Mouse (Mus musculus): ENCODE results near the gene Hlcs. TPM values are rescaled to one million over a fixed set of nuclear protein-coding genes. Genes with fewer than 3 reads are reported as not detected.

Gene Hlcs
- polyA plus RNA-seq, 1 experiment from 2014 or later = 2.1 TPM

DNA sequence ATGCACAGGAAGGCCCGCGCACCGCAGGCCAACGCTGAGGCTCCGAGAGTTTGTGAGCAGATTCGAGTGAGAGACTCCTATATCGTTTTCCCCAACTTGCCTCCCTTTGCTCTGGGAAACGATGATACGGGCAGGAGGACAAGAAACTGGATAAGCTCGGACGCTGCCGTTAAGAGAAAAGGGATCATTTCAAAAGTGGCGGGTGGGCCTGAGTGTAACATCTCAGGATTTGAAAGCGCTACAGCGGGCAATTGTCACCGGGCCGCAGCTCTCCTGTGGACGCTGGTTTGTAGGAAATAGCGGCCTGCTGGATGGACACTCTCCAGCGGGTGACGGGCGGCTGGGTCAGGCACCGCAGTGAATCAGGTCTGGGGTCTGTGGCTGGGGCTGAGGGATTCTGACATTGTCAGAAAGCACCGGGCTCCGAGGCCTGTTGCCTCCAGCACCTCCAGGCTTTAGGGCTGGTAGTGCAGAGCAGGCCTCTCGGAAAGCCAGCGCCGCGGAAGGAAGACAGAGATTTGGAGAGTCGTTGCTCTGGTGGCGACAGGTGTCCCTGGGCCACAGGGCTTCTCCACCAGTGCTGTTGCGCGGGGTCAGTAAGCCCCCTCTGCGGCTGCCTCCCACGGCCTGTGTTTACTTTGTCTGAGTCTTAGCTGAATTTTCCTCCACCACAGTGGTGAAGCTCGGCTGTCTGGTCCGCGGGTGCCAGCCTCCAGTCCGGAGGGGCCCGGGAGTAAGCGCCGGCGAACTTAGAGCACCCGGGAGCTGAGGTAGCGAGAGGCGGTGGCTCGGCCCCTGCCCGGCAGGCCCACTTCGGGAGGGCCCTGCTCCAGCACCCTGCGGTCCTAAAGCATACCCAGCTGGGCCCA lies 226.4 kb downstream of the Hlcs start:
- H3K9ac ChIP-seq = no peak overlapping the region
- H3K4me1 ChIP-seq (replicated peaks) = peaks cover 10% of the 10 kb centered on the region
- H3K9me3 ChIP-seq (replicated peaks) = no peaks in the 10 kb centered on the region
- H3K27ac ChIP-seq (replicated peaks) = no peak overlapping the region
- WGBS (ENCODE audit: insufficient replicate concordance) = 3% methylated on average over 50 of the region's 50 CpGs
- H3K4me3 ChIP-seq (replicated peaks) = no peak overlapping the region
- peaks cover 100% of the 10 kb centered on the region for H3K27me3 ChIP-seq
- ATAC-seq (ENCODE audit: insufficient read depth) = no peak
- no peak overlapping the region for H3K4me2 ChIP-seq
- H3K36me3 ChIP-seq (replicated peaks) = no peaks in the 10 kb centered on the region

- Histone ChIP-seq H3K9me3 (replicated peaks) (no peaks in the 10 kb centered on the region), H3K4me3 (replicated peaks) (peak overlapping the region; percentile 26), H3K27me3 (peaks cover 100% of the 10 kb centered on the region), H3K27ac (replicated peaks) (no peak overlapping the region), H3K4me1 (replicated peaks) (peaks cover 10% of the 10 kb centered on the region), H3K36me3 (replicated peaks) (no peaks in the 10 kb centered on the region), H3K4me2 (peak overlapping the region; percentile 47; the same call in 1 of the 2 replicates), H3K9ac (no peak overlapping the region)
- 2% methylated on average over 57 of the region's 57 CpGs for WGBS (ENCODE audit: insufficient replicate concordance)
- ATAC-seq (ENCODE audit: insufficient read depth) = no peak
Measured at GRCm38 (mm10) chr16:94085603-94086285, 227.6 kb downstream of the Hlcs start.

DNA sequence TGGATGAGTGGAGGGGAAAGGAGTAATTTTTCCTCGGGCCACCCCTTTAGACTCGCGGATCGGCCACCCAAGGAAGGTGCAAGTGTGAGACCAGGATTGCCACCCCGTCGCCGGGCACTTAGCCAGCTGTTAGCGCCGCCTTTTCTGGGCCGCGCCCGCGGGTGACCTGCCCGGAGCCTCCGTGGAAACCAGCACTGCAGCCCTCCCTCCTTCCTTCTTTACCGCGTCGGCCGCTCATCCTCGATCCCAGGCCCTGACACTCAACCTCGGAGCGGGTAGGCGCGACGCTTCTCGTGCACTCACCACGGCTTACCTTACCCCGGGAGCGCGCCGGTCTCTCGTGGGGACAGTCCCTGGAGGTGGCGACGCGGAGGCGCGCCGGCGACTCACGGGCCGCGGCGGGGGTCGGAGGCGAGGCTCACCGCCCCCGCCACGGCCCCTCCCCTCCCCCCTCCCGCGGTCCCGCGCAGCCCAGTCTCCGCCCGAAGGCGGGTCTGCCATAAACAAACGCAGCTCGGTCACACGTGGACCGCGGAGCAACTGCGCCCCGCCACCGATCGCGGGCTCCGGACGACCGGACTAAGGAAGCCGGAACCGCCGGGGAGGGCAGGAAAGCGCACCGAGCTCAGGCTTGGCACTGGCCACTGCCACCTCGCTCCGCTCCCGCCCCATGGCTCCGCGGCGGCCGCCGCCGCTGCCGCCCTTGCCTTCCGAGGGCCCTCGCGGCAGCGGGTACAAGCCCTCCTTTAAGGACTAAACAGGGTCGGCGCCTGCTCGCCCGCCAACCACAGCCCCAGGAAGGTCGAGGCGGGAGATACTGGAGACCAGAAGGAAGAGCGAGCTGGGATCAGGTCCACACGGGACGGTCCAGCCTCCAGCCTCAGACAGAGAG lies 228.4 kb downstream of the Hlcs start, which contains the start of gene Sim2:
Gene Sim2 (plus strand): TSS at position 221 of the 892 bp plus-strand sequence.
- Histone ChIP-seq H3K9ac (no peak within 1 kb of the TSS), H3K27me3 (peaks cover 100% of the 10 kb centered on the region), H3K4me1 (replicated peaks) (peaks cover 10% of the 10 kb centered on the region), H3K9me3 (replicated peaks) (no peaks in the 10 kb centered on the region), H3K27ac (replicated peaks) (no peak within 1 kb of the TSS), H3K4me3 (replicated peaks) (peak within 1 kb of the TSS; percentile 26), H3K4me2 (peak within 1 kb of the TSS; percentile 47), H3K36me3 (replicated peaks) (no peaks in the 10 kb centered on the region)
- no peak for ATAC-seq (ENCODE audit: insufficient read depth)
- under 1% methylated on average over 83 of the region's 96 CpGs for WGBS (ENCODE audit: insufficient replicate concordance)

DNA sequence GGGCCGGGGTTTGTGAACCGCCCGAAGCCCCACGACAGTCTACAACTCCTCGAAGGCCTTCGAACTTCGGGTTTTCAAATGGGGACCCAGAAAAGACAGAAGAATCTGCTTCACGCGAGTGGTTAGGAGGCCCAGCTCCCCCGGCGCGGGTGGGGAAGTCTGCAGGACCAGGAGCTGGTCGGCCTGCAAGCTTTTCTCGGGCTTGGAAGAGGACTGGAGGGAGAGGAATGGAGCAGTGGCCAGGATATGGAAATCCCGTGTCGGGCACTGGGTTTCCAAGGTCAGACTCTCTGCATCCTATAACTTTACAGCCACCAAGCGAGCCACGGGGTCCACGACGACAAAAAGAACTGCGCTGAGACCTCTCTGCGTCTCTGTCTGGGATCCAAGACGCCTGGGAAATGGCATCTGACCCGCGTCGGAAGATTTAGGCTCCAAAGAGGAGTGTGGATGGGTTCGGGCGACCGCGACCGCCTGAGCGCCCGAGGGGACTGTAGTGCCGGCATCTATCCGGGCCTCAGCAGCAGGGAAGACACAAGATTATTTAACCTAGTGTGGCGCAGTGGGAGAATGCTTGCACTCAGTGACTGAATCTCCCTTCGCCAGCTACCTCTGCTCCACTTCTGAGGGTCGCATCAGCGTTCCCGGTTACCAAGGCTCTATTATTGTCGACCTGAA lies 229.4 kb downstream of the Hlcs start:
- peaks cover 10% of the 10 kb centered on the region for H3K4me1 ChIP-seq (replicated peaks)
- H3K4me3 ChIP-seq (replicated peaks) = no peak overlapping the region
- H3K27ac ChIP-seq (replicated peaks) = no peak overlapping the region
- 1% methylated on average over 41 of the region's 41 CpGs for WGBS (ENCODE audit: insufficient replicate concordance)
- H3K9me3 ChIP-seq (replicated peaks) = no peaks in the 10 kb centered on the region
- no peak overlapping the region for H3K4me2 ChIP-seq
- no peak overlapping the region for H3K9ac ChIP-seq
- no peak for ATAC-seq (ENCODE audit: insufficient read depth)
- peaks cover 100% of the 10 kb centered on the region for H3K27me3 ChIP-seq
- no peaks in the 10 kb centered on the region for H3K36me3 ChIP-seq (replicated peaks)

DNA sequence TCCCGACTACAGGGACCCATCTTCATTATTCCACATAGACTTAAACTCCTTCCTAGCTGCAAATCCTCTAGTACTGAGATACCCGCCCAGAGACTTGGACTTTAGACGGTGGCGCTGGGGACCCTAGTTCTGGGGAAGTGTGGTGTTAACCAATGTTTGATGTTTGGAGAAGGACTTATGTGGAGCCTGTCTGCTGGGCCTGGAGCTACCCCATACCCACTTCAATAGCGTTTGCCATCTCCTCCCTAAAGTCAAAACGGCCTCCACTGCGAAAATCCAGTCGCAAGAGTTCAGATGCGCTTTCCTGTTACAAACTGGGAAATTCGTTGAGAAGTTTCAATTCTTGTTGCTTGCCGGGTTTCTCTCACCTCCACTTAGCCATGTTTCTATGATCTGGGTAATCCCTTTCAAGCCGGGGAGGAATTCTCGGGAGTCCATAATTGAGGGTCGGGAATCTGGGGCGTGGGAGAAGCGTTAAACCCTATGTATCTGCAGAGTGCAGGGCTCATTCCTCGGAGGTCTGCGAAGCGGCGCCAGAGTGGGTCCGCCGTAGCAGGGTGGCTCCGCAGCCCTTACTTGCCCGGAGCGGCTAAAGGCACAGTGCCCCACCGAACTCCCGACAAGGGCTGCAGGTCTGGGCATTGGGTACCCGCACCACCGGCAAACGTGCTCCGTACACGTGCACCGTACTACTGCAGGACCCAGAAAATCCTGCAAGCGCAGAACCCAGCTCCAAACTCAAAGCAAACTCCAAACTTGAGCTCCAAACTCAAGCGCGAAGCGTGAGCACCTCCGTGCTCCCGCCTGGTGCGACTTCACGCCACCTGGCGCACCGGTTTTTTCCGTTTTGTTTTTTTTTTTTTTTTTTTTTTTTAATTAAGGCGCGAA lies 230.2 kb downstream of the Hlcs start:
- H3K36me3 ChIP-seq (replicated peaks) = no peaks in the 10 kb centered on the region
- H3K4me2 ChIP-seq = no peak overlapping the region
- WGBS (ENCODE audit: insufficient replicate concordance) = 1% methylated on average over 46 of the region's 46 CpGs
- H3K4me3 ChIP-seq (replicated peaks) = no peak overlapping the region
- H3K9ac ChIP-seq = no peak overlapping the region
- no peak for ATAC-seq (ENCODE audit: insufficient read depth)
- peaks cover 10% of the 10 kb centered on the region for H3K4me1 ChIP-seq (replicated peaks)
- peaks cover 100% of the 10 kb centered on the region for H3K27me3 ChIP-seq
- H3K27ac ChIP-seq (replicated peaks) = no peak overlapping the region
- no peaks in the 10 kb centered on the region for H3K9me3 ChIP-seq (replicated peaks)

DNA sequence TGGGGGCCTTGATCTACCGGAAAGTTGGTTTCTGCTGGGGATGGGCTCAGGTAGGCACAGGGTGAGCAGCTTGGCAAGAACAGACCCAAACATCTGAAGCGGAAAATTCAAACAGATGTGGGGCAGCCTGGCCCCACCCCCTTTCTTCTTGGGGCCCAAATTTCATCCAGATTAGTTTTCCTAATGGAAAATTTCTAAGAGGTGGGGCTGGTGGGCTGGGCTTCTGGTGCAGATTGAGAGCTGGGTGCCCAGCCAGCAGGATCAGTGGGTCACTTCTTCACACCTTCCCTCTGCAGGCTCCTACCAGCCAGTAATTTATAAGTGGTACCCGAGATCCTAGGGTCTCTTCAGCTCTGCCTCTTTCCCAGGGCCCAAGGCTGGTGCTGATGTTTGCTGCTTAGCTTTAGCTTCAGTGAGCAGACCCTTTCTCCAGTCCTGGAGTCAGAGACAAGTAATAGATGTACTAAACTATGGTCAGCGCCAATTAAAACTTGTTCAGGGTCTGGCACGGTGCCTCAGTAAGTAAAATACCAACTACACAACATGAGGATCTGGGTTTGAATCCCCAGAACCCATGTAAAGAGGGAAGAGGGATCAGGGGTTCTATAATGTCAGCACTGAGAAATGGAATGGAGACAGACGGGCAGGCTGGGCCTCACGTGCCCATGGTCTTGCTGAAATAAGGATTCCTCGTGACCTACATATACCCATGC lies 231.2 kb downstream of the Hlcs start:
- 6% methylated on average over 8 of the region's 8 CpGs for WGBS (ENCODE audit: insufficient replicate concordance)
- H3K4me1 ChIP-seq (replicated peaks) = peaks cover 10% of the 10 kb centered on the region
- peaks cover 100% of the 10 kb centered on the region for H3K27me3 ChIP-seq

GRCm38 (mm10) chr16:94081596-94081995 lies 231.8 kb downstream of the Hlcs start:
- Histone ChIP-seq H3K9me3 (replicated peaks) (no peaks in the 10 kb centered on the region), H3K9ac (no peak overlapping the region), H3K27me3 (peaks cover 100% of the 10 kb centered on the region), H3K4me2 (no peak overlapping the region), H3K27ac (replicated peaks) (no peak overlapping the region), H3K4me1 (replicated peaks) (peaks cover 10% of the 10 kb centered on the region), H3K4me3 (replicated peaks) (no peak overlapping the region), H3K36me3 (replicated peaks) (no peaks in the 10 kb centered on the region)
- ATAC-seq (ENCODE audit: insufficient read depth) = no peak
- 10% methylated on average over 5 of the region's 5 CpGs for WGBS (ENCODE audit: insufficient replicate concordance)

More for the DNA sequence above, 231.2 kb downstream of the Hlcs start:
- no peak overlapping the region for H3K9ac ChIP-seq
- no peak for ATAC-seq (ENCODE audit: insufficient read depth)
- no peak overlapping the region for H3K4me3 ChIP-seq (replicated peaks)
- no peak overlapping the region for H3K4me2 ChIP-seq
- H3K36me3 ChIP-seq (replicated peaks) = no peaks in the 10 kb centered on the region
- H3K27ac ChIP-seq (replicated peaks) = no peak overlapping the region
- H3K9me3 ChIP-seq (replicated peaks) = no peaks in the 10 kb centered on the region

DNA sequence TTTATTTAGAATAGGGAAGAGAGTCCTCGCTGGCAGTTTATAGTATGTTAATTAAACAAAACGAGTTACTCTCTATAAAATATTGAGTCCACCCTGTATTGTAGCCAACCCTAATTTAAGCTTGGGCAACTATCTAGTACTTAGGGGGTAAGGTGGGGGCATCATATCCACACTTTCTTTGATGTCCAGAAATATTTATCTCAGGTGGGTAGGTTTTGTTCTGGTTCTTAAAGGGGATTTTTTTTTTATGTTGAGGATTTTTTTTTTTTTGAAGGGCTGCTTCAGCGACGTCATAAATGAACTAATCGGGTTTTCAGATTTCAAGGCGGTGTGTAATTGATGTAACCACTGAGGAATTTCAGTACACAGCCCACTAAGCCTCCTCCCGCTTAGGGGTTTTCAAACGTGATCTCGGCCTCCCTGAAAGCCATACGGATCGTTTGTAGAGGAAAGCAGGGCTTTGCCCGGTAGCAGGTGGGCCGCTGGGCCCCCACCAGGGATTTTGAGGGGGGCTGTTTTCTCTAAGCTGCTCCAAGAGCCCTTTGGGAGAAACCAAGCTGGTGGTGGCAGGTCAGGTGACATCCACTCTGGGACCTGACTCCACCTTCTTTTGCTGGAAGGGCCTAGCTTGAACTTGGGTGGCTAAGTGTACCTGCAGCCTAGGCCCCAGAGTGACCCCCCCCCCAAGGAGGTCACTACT lies 233.4 kb downstream of the Hlcs start:
- no peak overlapping the region for H3K9ac ChIP-seq
- WGBS (ENCODE audit: insufficient replicate concordance) = 4% methylated on average over 13 of the region's 13 CpGs
- no peak overlapping the region for H3K4me2 ChIP-seq
- H3K4me3 ChIP-seq (replicated peaks) = no peak overlapping the region
- H3K9me3 ChIP-seq (replicated peaks) = no peaks in the 10 kb centered on the region
- H3K4me1 ChIP-seq (replicated peaks) = peaks cover 4% of the 10 kb centered on the region
- ATAC-seq (ENCODE audit: insufficient read depth) = no peak
- peaks cover 100% of the 10 kb centered on the region for H3K27me3 ChIP-seq
- no peak overlapping the region for H3K27ac ChIP-seq (replicated peaks)
- H3K36me3 ChIP-seq (replicated peaks) = no peaks in the 10 kb centered on the region
